Mouse (Mus musculus) embryonic facial prominence, embryonic 12.5 days (tissue): ENCODE results near the gene Hyal2. TPM values are rescaled to one million over a fixed set of nuclear protein-coding genes. Genes with fewer than 3 reads are reported as not detected.

Source experiments
- ATAC-seq: fragments of 200-750 bp; cut with Nextera tagmentation; 2 replicates; pipeline ENCODE4 v1.8.0; 2017; ENCODE audit not compliant: insufficient number of reproducible peaks, insufficient read depth, low FRiP score, low TSS enrichment
- H3K27ac ChIP-seq: fragments of 300-500 bp; sonication (generic); 2 replicates; pipeline ENCODE4 v1.5.1; 2016; ENCODE audit warnings: mild to moderate bottlenecking
- H3K27me3 ChIP-seq: fragments of 300-500 bp; sonication (generic); 2 replicates; pipeline ENCODE4 v1.6.1; 2016; ENCODE audit warnings: mild to moderate bottlenecking, moderate library complexity
- H3K36me3 ChIP-seq: fragments of 300-500 bp; sonication (generic); 2 replicates; pipeline ENCODE4 v1.6.1; 2016; ENCODE audit warnings: mild to moderate bottlenecking
- H3K4me1 ChIP-seq: fragments of 300-500 bp; sonication (generic); 2 replicates; pipeline ENCODE4 v1.6.1; 2016
- H3K4me2 ChIP-seq: fragments of 300-500 bp; sonication (generic); replicated peaks from 2 replicates; pipeline ENCODE4 v1.6.1; 2016; ENCODE audit warnings: mild to moderate bottlenecking, moderate library complexity
- H3K4me3 ChIP-seq: fragments of 300-500 bp; sonication (generic); 2 replicates; pipeline ENCODE4 v1.5.1; 2016; ENCODE audit warnings: mild to moderate bottlenecking
- H3K9ac ChIP-seq: fragments of 300-500 bp; sonication (generic); 2 replicates; pipeline ENCODE4 v1.6.1; 2016; ENCODE audit warnings: mild to moderate bottlenecking, moderate library complexity
- H3K9me3 ChIP-seq: fragments of 300-500 bp; sonication (generic); 2 replicates; pipeline ENCODE4 v1.6.1; 2016; ENCODE audit warnings: mild to moderate bottlenecking, moderate library complexity
- WGBS: fragments of 180-500 bp; shearing (Covaris S2); methylation state at CpG from one replicate; pipeline ENCODE4 v1.1.7; 2016; 5-methylcytosine and 5-hydroxymethylcytosine counted together
- polyA plus RNA-seq: library from polyadenylated mRNA; unstranded; fragments of >200 nt; fragmentation: Nextera tagmentation; extraction: Ambion mirVana; gene quantifications from 2 replicates; pipeline ENCODE4 v1.2.1, GENCODE M21; 2016

Hyal2 gene
- polyA plus RNA-seq, 1 experiment from 2014 or later = 132 TPM

DNA sequence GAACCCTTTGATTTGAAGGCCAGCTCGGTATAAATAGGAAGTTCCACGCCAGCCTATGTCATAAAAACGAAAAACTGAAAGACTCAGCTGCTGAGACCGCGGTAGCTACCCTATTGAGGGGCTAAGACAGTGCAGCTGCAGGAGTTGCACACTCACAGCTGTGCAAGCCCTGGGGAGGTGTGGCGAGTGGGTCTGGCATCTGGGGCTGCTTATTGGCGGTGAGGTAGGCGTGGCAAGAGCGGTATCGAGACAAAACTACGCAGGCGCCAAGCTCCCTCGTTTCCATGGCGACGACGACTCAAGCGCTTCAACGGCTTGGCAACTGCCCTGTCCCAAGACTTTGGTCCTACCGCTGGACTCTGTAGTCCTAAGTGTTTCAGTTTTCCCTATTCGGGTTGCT is 20.7 kb upstream of the Hyal2 start, which contains the start of gene Zmynd10:
Zmynd10 (plus strand) TSS at position 273 of the 400 bp plus-strand sequence.
- Histone ChIP-seq H3K4me2 (peak within 1 kb of the TSS; percentile 41), H3K4me1 (peaks cover 38% of the 10 kb centered on the region), H3K36me3 (peaks cover 20% of the 10 kb centered on the region), H3K9ac (0 out of 2 replicates have a peak within 1 kb of the TSS, but pooled peaks have one; percentile 5), H3K9me3 (no peaks in the 10 kb centered on the region), H3K27ac (no peak within 1 kb of the TSS), H3K4me3 (0 out of 2 replicates have a peak within 1 kb of the TSS, but pooled peaks have one; percentile 12), H3K27me3 (peaks cover 13% of the 10 kb centered on the region; the same call in 1 of the 2 replicates)
- WGBS = 4% methylated on average over 20 of the region's 20 CpGs
- peak; percentile 48; the same call in 1 of the 2 replicates for ATAC-seq

DNA sequence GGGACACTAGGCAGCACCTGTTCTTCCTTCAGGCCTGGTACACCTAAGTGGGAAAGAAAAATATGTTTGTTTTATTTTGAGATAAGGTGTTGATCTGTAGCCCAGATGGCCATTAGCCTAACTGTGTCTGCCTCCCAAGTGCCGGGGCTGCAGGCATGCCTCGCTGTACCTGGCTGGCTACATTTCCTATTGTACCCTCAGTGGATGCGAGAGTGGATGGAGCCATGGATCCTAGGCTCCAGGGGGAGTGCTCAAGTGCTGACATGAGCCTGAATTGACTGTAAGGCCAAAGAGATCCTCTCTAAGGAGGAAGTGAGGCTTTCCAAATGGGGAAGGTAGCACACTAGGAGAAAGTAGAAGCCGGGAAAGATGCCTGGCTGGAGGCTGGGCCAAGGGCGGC is 19.8 kb upstream of the Hyal2 start:
- H3K9me3 ChIP-seq = no peaks in the 10 kb centered on the region
- no peak for ATAC-seq
- no peak overlapping the region for H3K4me3 ChIP-seq
- WGBS = 76% methylated on average over 5 of the region's 5 CpGs
- H3K27me3 ChIP-seq = peaks cover 13% of the 10 kb centered on the region; the same call in 1 of the 2 replicates
- peaks cover 20% of the 10 kb centered on the region for H3K36me3 ChIP-seq
- no peak overlapping the region for H3K4me2 ChIP-seq
- no peak overlapping the region for H3K9ac ChIP-seq
- peaks cover 40% of the 10 kb centered on the region for H3K4me1 ChIP-seq
- no peak overlapping the region for H3K27ac ChIP-seq

DNA sequence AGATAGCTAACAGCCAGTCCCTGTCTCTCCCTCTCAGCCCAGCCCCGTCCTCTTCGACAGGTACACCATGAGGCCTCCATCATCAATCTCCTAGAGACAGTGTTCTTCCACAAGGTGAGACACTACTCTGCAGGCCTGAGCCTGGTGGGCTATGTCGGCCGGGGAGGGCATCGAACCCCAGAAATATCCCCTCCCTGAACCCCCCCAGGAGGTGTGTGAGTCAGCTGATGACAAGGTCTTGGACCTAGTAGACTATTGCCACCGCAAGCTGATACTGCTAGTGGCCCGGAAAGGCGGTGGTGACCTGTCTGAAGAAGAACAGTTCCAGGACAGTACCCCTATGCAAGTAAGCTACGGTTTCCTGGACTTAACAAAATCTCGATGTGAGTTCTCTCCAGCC is 18.9 kb upstream of the Hyal2 start:
- ATAC-seq = no peak
- peaks cover 46% of the 10 kb centered on the region for H3K4me1 ChIP-seq
- no peak overlapping the region for H3K4me2 ChIP-seq
- no peak overlapping the region for H3K9ac ChIP-seq
- no peak overlapping the region for H3K4me3 ChIP-seq
- H3K27ac ChIP-seq = no peak overlapping the region
- no peaks in the 10 kb centered on the region for H3K9me3 ChIP-seq
- 88% methylated on average over 10 of the region's 10 CpGs for WGBS
- peaks cover 16% of the 10 kb centered on the region for H3K36me3 ChIP-seq
- H3K27me3 ChIP-seq = peaks cover 13% of the 10 kb centered on the region; the same call in 1 of the 2 replicates

DNA sequence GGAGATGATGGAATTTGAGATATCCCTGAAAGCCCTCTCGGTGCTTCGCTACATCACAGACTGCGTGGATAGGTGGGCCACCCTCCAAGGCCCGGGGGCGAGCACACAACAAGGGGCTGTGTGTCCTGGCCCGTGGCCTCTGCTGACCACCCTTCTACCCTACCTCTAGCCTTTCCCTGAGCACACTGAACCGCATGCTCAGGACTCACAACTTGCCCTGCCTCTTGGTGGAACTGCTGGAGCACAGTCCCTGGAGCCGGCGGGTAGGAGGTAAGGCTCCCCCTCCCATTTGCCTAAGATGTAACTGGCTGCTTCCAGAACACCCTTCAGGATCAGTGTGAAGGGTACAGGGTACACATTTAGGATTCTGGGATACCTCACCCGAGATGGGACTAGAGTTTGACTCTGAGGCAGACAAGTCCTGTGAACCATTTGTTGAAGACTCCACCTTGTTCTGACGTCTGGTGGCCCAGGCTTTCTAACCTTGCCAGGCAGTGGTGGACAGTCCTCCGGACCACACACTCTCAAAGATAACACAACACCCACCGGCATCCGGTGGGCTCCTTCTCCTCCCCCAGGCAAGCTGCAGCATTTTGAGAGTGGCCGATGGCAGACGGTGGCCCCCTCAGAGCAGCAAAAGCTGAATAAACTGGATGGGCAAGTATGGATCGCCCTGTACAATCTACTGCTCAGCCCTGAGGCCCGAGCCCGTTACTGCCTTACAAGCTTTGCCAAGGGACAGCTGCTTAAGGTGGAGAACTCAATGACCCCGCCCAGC is 18.3 kb upstream of the Hyal2 start:
- peaks cover 10% of the 10 kb centered on the region for H3K36me3 ChIP-seq
- H3K27me3 ChIP-seq = peaks cover 13% of the 10 kb centered on the region; the same call in 1 of the 2 replicates
- no peak overlapping the region for H3K9ac ChIP-seq
- H3K27ac ChIP-seq = no peak overlapping the region
- no peaks in the 10 kb centered on the region for H3K9me3 ChIP-seq
- H3K4me2 ChIP-seq = no peak overlapping the region
- H3K4me3 ChIP-seq = no peak overlapping the region
- WGBS = 82% methylated on average over 20 of the region's 20 CpGs
- ATAC-seq = no peak
- H3K4me1 ChIP-seq = peaks cover 46% of the 10 kb centered on the region

DNA sequence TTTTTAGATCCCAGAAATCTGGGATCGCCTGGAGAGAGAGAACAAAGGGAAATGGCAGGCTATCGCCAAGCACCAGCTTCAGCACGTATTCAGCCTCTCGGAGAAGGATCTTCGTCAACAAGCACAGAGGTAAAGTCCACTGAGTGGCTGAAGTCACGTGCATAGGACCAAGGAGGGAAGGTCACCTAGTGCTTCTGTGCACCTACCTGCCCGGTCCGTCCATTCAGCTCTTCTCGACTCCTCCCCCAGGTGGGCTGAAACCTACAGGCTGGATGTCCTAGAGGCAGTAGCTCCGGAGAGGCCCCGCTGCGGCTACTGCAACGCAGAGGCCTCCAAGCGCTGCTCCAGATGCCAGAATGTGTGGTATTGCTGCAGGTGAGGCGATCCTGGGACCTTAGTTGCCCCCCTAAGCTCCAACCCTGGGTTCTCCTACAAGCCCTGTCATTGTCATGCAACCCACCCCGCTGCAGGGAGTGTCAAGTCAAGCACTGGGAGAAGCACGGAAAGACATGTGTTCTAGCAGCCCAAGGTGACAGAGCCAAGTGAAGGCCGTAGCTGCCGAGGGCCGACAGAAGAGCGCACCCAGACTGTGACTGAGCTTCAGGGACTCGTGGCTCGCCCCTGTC is 17.1 kb upstream of the Hyal2 start:
- H3K4me1 ChIP-seq = peaks cover 48% of the 10 kb centered on the region
- H3K27me3 ChIP-seq = peaks cover 13% of the 10 kb centered on the region; the same call in 1 of the 2 replicates
- H3K4me3 ChIP-seq = peak overlapping the region; percentile 49
- ATAC-seq = no peak
- H3K27ac ChIP-seq = no peak overlapping the region; the same call in 1 of the 2 replicates
- 24% methylated on average over 23 of the region's 23 CpGs for WGBS
- no peaks in the 10 kb centered on the region for H3K36me3 ChIP-seq
- peak overlapping the region; percentile 70 for H3K9ac ChIP-seq
- H3K9me3 ChIP-seq = no peaks in the 10 kb centered on the region
- H3K4me2 ChIP-seq = peak overlapping the region; percentile 83

DNA sequence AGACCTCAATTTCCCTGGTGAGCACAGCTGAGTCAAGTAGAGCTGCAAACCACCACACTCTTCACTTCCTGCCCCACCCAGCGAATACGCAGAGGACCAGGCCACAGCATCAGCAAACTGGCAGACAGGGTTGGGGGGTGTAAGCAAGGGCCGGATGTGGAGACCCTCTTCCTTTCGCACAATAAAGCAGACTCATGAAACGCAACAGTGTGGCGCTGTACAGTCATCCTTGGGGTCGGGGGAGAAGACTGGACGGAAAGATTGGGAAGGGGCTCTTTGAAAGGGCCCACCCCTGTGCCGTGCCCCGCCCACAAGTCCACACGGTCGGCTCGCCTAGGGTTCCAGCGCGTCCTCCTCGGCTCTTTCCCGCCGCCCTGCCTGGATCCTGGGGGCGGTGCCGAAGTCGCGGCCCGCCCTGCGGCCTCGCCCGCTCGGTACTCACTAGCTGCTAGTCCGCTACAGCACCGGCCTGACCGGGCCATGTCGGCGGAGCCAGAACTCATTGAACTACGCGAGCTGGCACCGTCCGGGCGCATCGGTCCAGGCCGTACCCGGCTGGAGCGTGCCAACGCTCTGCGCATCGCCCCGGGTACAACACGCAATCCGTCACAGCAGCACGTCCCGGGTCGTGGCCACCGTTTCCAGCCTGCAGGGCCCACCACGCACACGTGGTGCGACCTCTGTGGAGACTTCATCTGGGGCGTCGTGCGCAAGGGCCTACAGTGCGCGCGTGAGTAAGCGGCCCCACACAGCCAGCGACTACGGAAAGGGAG is 16.4 kb upstream of the Hyal2 start, which contains the start of gene Rassf1:
Rassf1 (plus strand) TSS at position 439 of the 773 bp plus-strand sequence.
- peak; percentile 7; the same call in 1 of the 2 replicates for ATAC-seq
- H3K27ac ChIP-seq = peak within 1 kb of the TSS; percentile 59
- under 1% methylated on average over 63 of the region's 63 CpGs for WGBS

DNA sequence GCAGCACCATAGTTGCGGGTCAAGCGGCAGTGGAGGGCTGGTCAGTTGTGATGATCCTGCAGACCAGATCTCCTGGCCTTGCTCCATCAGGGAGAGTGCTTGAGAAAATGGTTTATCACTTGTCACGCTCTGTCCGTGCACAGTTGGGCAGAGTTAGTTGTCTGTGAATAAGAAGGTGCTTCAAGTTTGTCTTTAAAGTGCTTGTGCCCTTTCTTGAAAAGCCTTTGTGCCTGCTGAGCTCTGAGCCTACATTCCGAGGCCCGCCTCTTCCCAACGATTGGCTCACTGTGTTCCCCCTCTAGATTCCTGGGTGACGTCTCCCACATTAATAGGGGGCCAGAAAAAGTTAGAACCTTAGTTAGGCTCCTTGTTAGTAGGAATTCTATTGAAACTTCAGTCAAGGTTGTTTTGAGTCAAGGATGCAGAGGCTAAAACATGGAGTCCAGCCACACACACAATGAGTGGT is 15.8 kb upstream of the Hyal2 start:
- Histone ChIP-seq H3K9ac (peak overlapping the region; percentile 70), H3K9me3 (no peaks in the 10 kb centered on the region), H3K27me3 (peaks cover 13% of the 10 kb centered on the region; the same call in 1 of the 2 replicates), H3K4me3 (peak overlapping the region; percentile 49), H3K27ac (peak overlapping the region; percentile 59), H3K36me3 (0 out of 2 replicates have a peak, but pooled peaks cover 7% of the 10 kb centered on the region), H3K4me1 (peaks cover 55% of the 10 kb centered on the region), H3K4me2 (peak overlapping the region; percentile 83)
- no peak for ATAC-seq
- 7% methylated on average over 8 of the region's 8 CpGs for WGBS

More for the DNA sequence above, 16.4 kb upstream of the Hyal2 start, which contains the start of gene Rassf1:
- Histone ChIP-seq H3K4me2 (peak within 1 kb of the TSS; percentile 83), H3K27me3 (peaks cover 13% of the 10 kb centered on the region; the same call in 1 of the 2 replicates), H3K36me3 (0 out of 2 replicates have a peak, but pooled peaks cover under 1% of the 10 kb centered on the region), H3K4me1 (peaks cover 55% of the 10 kb centered on the region), H3K9me3 (no peaks in the 10 kb centered on the region), H3K4me3 (peak within 1 kb of the TSS; percentile 49), H3K9ac (peak within 1 kb of the TSS; percentile 70)

DNA sequence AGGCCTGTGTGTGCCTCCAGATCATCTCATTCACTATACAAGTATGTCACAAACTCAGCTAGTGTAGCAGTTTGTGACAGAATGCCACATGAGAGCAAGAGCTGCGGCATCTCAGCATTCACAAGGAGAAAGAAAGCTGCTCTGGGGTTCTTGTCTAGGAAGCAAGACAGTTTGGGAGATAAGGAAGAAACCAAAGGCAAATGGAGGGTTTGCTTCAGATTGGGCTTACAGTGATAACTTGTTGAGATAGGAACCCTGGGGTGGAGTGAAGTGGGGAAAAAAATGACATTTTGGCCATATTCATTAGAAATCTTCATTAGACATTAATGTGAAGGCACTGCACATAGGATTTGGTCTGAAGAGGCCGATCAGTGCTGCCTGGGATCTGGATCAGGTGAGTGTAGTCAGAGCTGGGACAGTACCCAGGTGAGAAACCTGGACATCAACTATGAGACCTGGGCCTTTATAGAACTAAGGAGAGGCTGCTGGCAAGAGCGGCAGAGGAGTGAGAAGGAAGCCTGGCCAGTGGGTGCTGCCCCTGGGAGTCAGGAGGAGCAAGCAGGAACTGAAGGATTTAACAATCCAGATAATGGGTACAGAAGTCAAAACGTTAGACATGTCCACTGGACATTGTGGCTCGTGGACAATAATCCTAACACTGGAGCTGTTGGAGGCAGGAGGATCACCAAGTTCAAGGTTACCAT is 14.9 kb upstream of the Hyal2 start:
- 86% methylated on average over 5 of the region's 5 CpGs for WGBS
- H3K4me1 ChIP-seq = peaks cover 49% of the 10 kb centered on the region
- peaks cover 13% of the 10 kb centered on the region; the same call in 1 of the 2 replicates for H3K27me3 ChIP-seq

DNA sequence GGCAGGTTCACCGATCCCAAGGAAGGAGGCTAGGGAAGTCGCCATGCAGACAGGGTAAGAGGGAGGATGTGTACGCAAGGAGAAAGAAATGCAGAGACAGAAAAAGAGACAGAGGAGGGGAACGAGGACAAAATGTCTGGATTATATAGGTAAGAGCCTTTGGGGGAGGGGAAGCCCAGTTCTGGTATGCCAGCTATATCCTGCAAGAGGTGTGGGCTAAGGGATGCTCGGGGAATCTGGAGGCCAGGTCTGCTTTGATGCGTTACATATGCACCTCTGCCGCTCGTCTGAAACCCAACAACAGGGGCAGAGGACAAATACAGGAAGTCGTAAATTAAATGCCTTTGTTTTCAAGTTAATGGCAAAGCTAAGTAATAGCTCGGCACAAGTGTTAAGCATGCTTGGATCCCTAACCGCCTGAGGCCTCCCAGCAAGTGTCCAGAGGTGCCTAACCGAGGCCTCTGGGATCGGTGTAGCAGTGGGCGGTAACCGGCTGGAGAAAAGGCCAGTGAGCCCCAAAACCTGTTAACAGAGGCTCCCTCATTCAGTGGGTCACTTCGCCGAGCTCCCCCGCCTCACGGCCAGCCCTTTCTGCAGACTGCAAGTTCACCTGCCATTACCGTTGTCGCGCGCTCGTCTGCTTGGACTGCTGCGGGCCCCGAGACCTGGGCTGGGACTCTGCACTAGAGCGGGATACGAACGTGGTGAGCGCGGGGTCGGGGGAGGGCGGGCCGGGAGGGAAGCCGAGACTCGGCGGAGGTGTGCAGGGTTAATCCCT is 14.0 kb upstream of the Hyal2 start:
- Histone ChIP-seq H3K9ac (peak overlapping the region; percentile 79), H3K27me3 (peaks cover 13% of the 10 kb centered on the region; the same call in 1 of the 2 replicates), H3K4me1 (peaks cover 49% of the 10 kb centered on the region), H3K27ac (peak overlapping the region; percentile 69), H3K36me3 (peaks cover 25% of the 10 kb centered on the region), H3K9me3 (no peaks in the 10 kb centered on the region), H3K4me3 (peak overlapping the region; percentile 78), H3K4me2 (peak overlapping the region; percentile 83)
- 6% methylated on average over 37 of the region's 37 CpGs for WGBS
- ATAC-seq = peak; percentile 49

More for the DNA sequence above, 14.9 kb upstream of the Hyal2 start:
- Histone ChIP-seq H3K4me3 (no peak overlapping the region), H3K4me2 (peak overlapping the region; percentile 83), H3K36me3 (peaks cover 16% of the 10 kb centered on the region), H3K27ac (no peak overlapping the region), H3K9ac (no peak overlapping the region; the same call in 1 of the 2 replicates), H3K9me3 (no peaks in the 10 kb centered on the region)
- no peak for ATAC-seq

DNA sequence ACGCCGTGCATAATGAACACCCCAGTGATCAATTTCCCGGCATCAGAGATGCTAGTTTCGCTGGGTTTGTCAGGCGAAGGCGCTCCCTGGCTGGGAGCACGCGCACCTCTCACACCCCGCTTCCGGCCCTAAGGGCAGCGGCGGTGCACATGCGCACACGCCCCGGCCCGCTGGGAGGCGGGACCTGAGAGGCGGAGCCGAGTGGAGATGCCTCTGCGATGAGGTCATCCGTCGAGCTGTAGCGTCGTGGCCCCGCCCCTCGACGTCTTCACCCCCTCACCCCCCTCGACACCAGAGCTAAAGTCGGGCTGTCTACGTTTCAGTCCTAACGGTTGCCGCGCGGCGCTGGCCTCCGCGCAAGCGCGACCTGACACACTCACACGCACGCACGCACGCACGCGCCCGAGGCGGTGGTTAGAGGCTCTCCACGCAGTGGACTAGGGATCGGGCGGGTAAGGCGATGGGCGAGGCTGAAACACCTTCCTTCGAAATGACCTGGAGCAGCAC is 13.4 kb upstream of the Hyal2 start:
- Histone ChIP-seq H3K27ac (peak overlapping the region; percentile 94), H3K4me3 (peak overlapping the region; percentile 78), H3K9me3 (no peaks in the 10 kb centered on the region), H3K4me2 (peak overlapping the region; percentile 83), H3K4me1 (peaks cover 49% of the 10 kb centered on the region), H3K9ac (peak overlapping the region; percentile 79), H3K36me3 (peaks cover 31% of the 10 kb centered on the region), H3K27me3 (peaks cover 13% of the 10 kb centered on the region; the same call in 1 of the 2 replicates)
- under 1% methylated on average over 53 of the region's 53 CpGs for WGBS
- peak; percentile 90 for ATAC-seq
